Mouse (Mus musculus) G1E (cell line): Measurements from ENCODE around the gene Ube2c.

Source experiments
- CTCF ChIP-seq: IDR thresholded peaks from 2 replicates; pipeline ENCODE4 v1.5.1; 2012; ENCODE audit warnings: low read depth, low read length, inconsistent platforms, mixed read lengths
- POLR2AphosphoS5 ChIP-seq: IDR thresholded peaks from 2 replicates; pipeline ENCODE4 v1.6.1; 2012; ENCODE audit warnings: low read depth, low read length, inconsistent platforms; ENCODE audit not compliant: insufficient replicate concordance

DNA sequence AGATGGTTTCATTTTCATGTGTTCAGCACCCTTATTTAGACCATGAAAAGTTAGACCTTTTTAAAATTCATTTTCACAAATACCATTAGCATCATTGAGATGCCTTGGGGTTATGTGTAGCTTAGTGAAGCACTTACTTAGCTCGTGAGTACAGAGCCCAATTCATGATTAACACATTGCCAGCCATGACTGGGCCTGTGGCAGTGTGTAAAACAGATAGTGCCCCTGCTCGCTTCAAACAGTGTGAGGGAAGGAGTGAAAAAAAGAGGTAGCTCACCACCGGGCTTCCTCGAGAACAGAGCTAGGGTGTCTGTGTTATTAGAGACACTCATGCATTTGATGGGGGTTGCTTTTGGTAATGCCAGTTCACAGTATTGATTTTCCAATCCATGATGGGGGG, 21.5 kb upstream of the Ube2c start:
- TF ChIP-seq CTCF (no peak), POLR2AphosphoS5 (no peak)
